ENCODE assay signal across 16 mouse cellular contexts in the genomic region with DNA sequence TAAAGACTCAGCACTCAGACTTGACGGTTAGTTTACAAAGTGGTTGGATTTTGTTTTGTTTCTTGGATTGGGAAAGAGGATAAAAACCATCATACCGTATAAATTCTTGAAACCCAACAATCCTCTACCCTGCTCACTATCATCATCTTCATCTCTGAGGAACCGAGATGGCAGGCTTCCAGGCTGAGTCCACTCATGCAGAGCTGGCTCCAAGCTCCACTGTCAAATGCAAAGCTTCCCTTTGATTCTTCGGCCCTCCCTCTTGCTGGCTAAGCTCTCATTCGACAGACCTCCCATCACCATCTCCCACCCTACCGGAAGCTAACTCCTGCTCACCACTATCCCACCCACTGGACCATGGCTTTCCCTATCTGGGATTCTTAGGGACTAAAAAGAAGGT.
"Had no signal": no experiment of that assay in that cellular context is flagged by ENCODE, and none has a peak within 500 bp of the region (broad histone marks: within the 10 kb centered on the region; RNA-seq: fewer than 3 reads in every experiment).

No protein-coding gene starts in this region.

- ATAC-seq: intestine, embryonic 16.5 days; midbrain, embryonic 16.5 days had no signal

- H3K27ac ChIP-seq: left cerebral cortex, adult 2 months; limb, embryonic 10.5 days; liver, embryonic 15.5 days; macrophage; midbrain, embryonic 12.5 days; neural tube, embryonic 13.5 days had no signal

- H3K9ac ChIP-seq: liver, embryonic 15.5 days; midbrain, embryonic 12.5 days; neural tube, embryonic 13.5 days had no signal

- H3K9me3 ChIP-seq: limb, embryonic 10.5 days; liver, embryonic 15.5 days; midbrain, embryonic 12.5 days; neural tube, embryonic 13.5 days had no signal

- H3K4me2 ChIP-seq: liver, embryonic 11.5 days; liver, embryonic 15.5 days; midbrain, embryonic 12.5 days; neural tube, embryonic 13.5 days had no signal

- H3K4me3 ChIP-seq: left cerebral cortex, adult 2 months; limb, embryonic 10.5 days; liver, embryonic 15.5 days; midbrain, embryonic 12.5 days; neural tube, embryonic 13.5 days had no signal

- H3K36me3 ChIP-seq: limb, embryonic 10.5 days; liver, embryonic 15.5 days; midbrain, embryonic 12.5 days; neural tube, embryonic 13.5 days had no signal

- DNase-seq: lung, adult 2 months; lung, postnatal 10 days; retina, postnatal 1 day; right cerebral cortex, postnatal 4 days; spleen, adult 18-20 months; thymus, adult 18-20 months; thymus, postnatal 14 days had no signal

- H3K27me3 ChIP-seq: liver, embryonic 15.5 days; midbrain, embryonic 12.5 days; neural tube, embryonic 13.5 days had no signal
